ENCODE assay signal across 9 mouse cellular contexts in genomic region chr1:178449172-178449571, GRCm38 (mm10). TPM values are rescaled to one million over a fixed set of nuclear protein-coding genes. Genes with fewer than 3 reads are reported as not detected.
DNase-seq lines count a peak whose midpoint lies in the region; ATAC-seq and TF ChIP-seq lines count a peak whose summit lies in the region.
"Had no signal": no experiment of that assay in that cellular context is flagged by ENCODE, and none has a peak within 500 bp of the region (broad histone marks: within the 10 kb centered on the region; RNA-seq: fewer than 3 reads in every experiment).

No protein-coding gene starts in this region.

- DNase-seq in MEL (ENCODE audit: low read depth, low spot score) = peak; percentile 86
- peak; percentile 85 for DNase-seq in cerebellum, adult 18-20 months
- peak; percentile 76 for DNase-seq in forelimb bud, embryonic 11.5 days (ENCODE audit: low read depth, low spot score)
- peak; percentile 90 for DNase-seq in heart, postnatal 4 days
- peak; percentile 37 to 86 for DNase-seq in layer of hippocampus, adult 18-20 months (ENCODE audit: low spot score in 2 of 2)
- DNase-seq in lung, embryonic 14.5 days = peak; percentile 91
- peak; percentile 70 for DNase-seq in ovary, postnatal 14 days (ENCODE audit: low spot score)
- DNase-seq in thymus, postnatal 0 days (ENCODE audit: low spot score) = peak; percentile 64

- peak overlapping the region; percentile 45; the same call in 1 of the 2 replicates for H3K9ac ChIP-seq in MEL (ENCODE audit: control insufficient read depth, low read depth, low read length, poor library complexity, severe bottlenecking)
- no peak overlapping the region for H3K9ac ChIP-seq in lung, embryonic 14.5 days

- no peaks in the 10 kb centered on the region for H3K27me3 ChIP-seq in MEL (ENCODE audit: control insufficient read depth in 1 of 2, insufficient read depth in 2 of 2, low read length in 2 of 2)
- no peaks in the 10 kb centered on the region for H3K27me3 ChIP-seq in lung, embryonic 14.5 days (ENCODE audit: insufficient read depth, low read length)

- H3K4me1 ChIP-seq in MEL (ENCODE audit: control insufficient read depth in 1 of 2, insufficient read depth in 2 of 2, low read length in 2 of 2) = peaks cover 19 to 30% of the 10 kb centered on the region in 2 experiments
- no peaks in the 10 kb centered on the region for H3K4me1 ChIP-seq in lung, embryonic 14.5 days (ENCODE audit: insufficient read depth)

- peaks cover 0 to 28% of the 10 kb centered on the region in 2 experiments; a peak in 2 of 4 replicates for H3K36me3 ChIP-seq in MEL (ENCODE audit: control insufficient read depth in 1 of 2, insufficient read depth in 2 of 2, low read length in 2 of 2)
- no peaks in the 10 kb centered on the region for H3K36me3 ChIP-seq in lung, embryonic 14.5 days (ENCODE audit: insufficient read depth)

- no peaks in the 10 kb centered on the region for H3K79me2 ChIP-seq in MEL (ENCODE audit: control insufficient read depth, insufficient read depth, low read length, poor library complexity)

- H3K9me3 ChIP-seq in MEL (replicated peaks; ENCODE audit: insufficient read depth, low read length) = no peaks in the 10 kb centered on the region
- no peaks in the 10 kb centered on the region for H3K9me3 ChIP-seq in lung, embryonic 14.5 days (ENCODE audit: low read depth, low read length)

- no peak for TF ChIP-seq POLR2A in MEL (IDR thresholded peaks at IDR 0.05; ENCODE audit: control insufficient read depth in 1 of 2, insufficient read depth in 1 of 2, low read depth in 1 of 2, low read length in 2 of 2, poor library complexity in 1 of 2)

- TF ChIP-seq RAD21 in MEL (IDR thresholded peaks at IDR 0.05; ENCODE audit: low read depth, low read length) = peak; percentile 87

- TF ChIP-seq CTCF in MEL (IDR thresholded peaks at IDR 0.05 in 2 of 3, conservative IDR thresholded peaks at IDR 0.05 in 1 of 3; ENCODE audit: control insufficient read depth in 1 of 3, insufficient read depth in 1 of 3, low read depth in 2 of 3, low read length in 3 of 3, poor library complexity in 1 of 3, severe bottlenecking in 1 of 3) = peak; percentile 88 to 90 (median 90)
- TF ChIP-seq CTCF in lung, embryonic 14.5 days (IDR thresholded peaks at IDR 0.05; ENCODE audit: low read depth) = peak; percentile 96

- H3K4me3 ChIP-seq in MEL (ENCODE audit: control insufficient read depth in 1 of 2, insufficient read depth in 1 of 2, low read depth in 2 of 2, low read length in 2 of 2) = peak overlapping the region in 1 of 2 experiments; percentile 66; a peak in 2 of 4 replicates
- no peak overlapping the region for H3K4me3 ChIP-seq in lung, embryonic 14.5 days (ENCODE audit: low read depth, low read length)

- TF ChIP-seq EP300 in MEL (IDR thresholded peaks at IDR 0.05; ENCODE audit: low read depth in 1 of 2, low read length in 2 of 2) = 0 out of 4 replicates have a peak, but pooled peaks of 1 of the 2 experiments have one; percentile 28

- peak; percentile 82 for ATAC-seq in lung, embryonic 14.5 days (ENCODE audit: insufficient read depth)

- H3K27ac ChIP-seq in MEL (ENCODE audit: control insufficient read depth, low read depth, low read length) = no peak overlapping the region; the same call in 1 of the 2 replicates
- no peak overlapping the region for H3K27ac ChIP-seq in lung, embryonic 14.5 days (ENCODE audit: low read depth)
- H3K27ac ChIP-seq: macrophage had no signal

- 18% methylated on average over 3 of the region's 3 CpGs for WGBS in lung, embryonic 14.5 days

- no peak overlapping the region for H3K4me2 ChIP-seq in lung, embryonic 14.5 days

TF ChIP-seq in MEL, 35 proteins besides CTCF, POLR2A, EP300 and RAD21:
- no peak; the same call in 1 of the 2 replicates for TF ChIP-seq SIN3A (IDR thresholded peaks at IDR 0.05; ENCODE audit: low read length)
- no peak for TF ChIP-seq POLR2AphosphoS2 (IDR thresholded peaks at IDR 0.05; ENCODE audit: low read length)
- TF ChIP-seq HCFC1 (IDR thresholded peaks at IDR 0.05; ENCODE audit: low read depth, low read length) = 0 out of 2 replicates have a peak, but pooled peaks have one; percentile 23
- no peak for TF ChIP-seq ETS1 (IDR thresholded peaks at IDR 0.05; ENCODE audit: low read depth, low read length)
- TF ChIP-seq NRF1 (IDR thresholded peaks at IDR 0.05; ENCODE audit: insufficient read depth, low read depth, low read length, poor library complexity, severe bottlenecking) = no peak
- no peak for TF ChIP-seq ELF1 (IDR thresholded peaks at IDR 0.05; ENCODE audit: low read depth, low read length)
- TF ChIP-seq UBTF (IDR thresholded peaks at IDR 0.05; ENCODE audit: borderline replicate concordance, insufficient read depth, low read depth, low read length) = no peak
- no peak for TF ChIP-seq TAL1 (IDR thresholded peaks at IDR 0.05; ENCODE audit: low read length)
- TF ChIP-seq ZKSCAN1 (IDR thresholded peaks at IDR 0.05; ENCODE audit: low read depth, low read length) = no peak
- TF ChIP-seq MEF2A (IDR thresholded peaks at IDR 0.05; ENCODE audit: extremely low read depth, insufficient replicate concordance, low read depth, low read length, poor library complexity, severe bottlenecking) = no peak
- no peak for TF ChIP-seq KAT2A (conservative IDR thresholded peaks at IDR 0.05; ENCODE audit: low read depth, low read length)
- TF ChIP-seq ZNF384 (IDR thresholded peaks at IDR 0.05; ENCODE audit: low read depth, low read length) = no peak
- no peak for TF ChIP-seq TCF12 (IDR thresholded peaks at IDR 0.05; ENCODE audit: low read depth, low read length)
- 0 out of 2 replicates have a peak, but pooled peaks have one; percentile 22 for TF ChIP-seq JUND (IDR thresholded peaks at IDR 0.05; ENCODE audit: low read depth, low read length)
- no peak for TF ChIP-seq MYB (IDR thresholded peaks at IDR 0.05; ENCODE audit: low read depth, low read length)
- no peak for TF ChIP-seq ZMIZ1 (IDR thresholded peaks at IDR 0.05; ENCODE audit: low read depth, low read length)
- no peak for TF ChIP-seq NELFE (IDR thresholded peaks at IDR 0.05; ENCODE audit: low read depth, low read length)
- no peak for TF ChIP-seq MYC (IDR thresholded peaks at IDR 0.05; ENCODE audit: low read depth, low read length)
- 0 out of 2 replicates have a peak, but pooled peaks have one; percentile 18 for TF ChIP-seq TBP (IDR thresholded peaks at IDR 0.05; ENCODE audit: low read depth, low read length)
- TF ChIP-seq SMC3 (IDR thresholded peaks at IDR 0.05; ENCODE audit: low read depth, low read length) = peak; percentile 90
- TF ChIP-seq E2F4 (IDR thresholded peaks at IDR 0.05; ENCODE audit: borderline replicate concordance, low read depth, low read length) = no peak
- TF ChIP-seq MAX (IDR thresholded peaks at IDR 0.05; ENCODE audit: low read length) = no peak
- TF ChIP-seq GABPA (IDR thresholded peaks at IDR 0.05; ENCODE audit: low read depth, low read length) = no peak
- TF ChIP-seq ZC3H11A (IDR thresholded peaks at IDR 0.05; ENCODE audit: low read depth, low read length) = peak; percentile 75
- TF ChIP-seq USF1 (IDR thresholded peaks at IDR 0.05; ENCODE audit: low read depth, low read length) = no peak
- no peak for TF ChIP-seq CHD1 (IDR thresholded peaks at IDR 0.05; ENCODE audit: low read depth, low read length)
- no peak for TF ChIP-seq GATA1 (IDR thresholded peaks at IDR 0.05; ENCODE audit: low read depth, low read length)
- TF ChIP-seq MAZ (IDR thresholded peaks at IDR 0.05; ENCODE audit: low read depth, low read length) = no peak

RNA-seq across cellular contexts. Expression of gene Efcab2, which starts 43.3 kb away (rescaled TPM):
- 0.85 and 0.98 TPM in 2 replicates for total RNA-seq in MEL (2012; rRNA removed)
- polyA plus RNA-seq in MEL (2012; ENCODE audit: insufficient read depth in 1 of 2, insufficient read length in 2 of 2, low read depth in 1 of 2, low replicate concordance in 2 of 2, missing spikeins in 1 of 2) = 1 to 10 TPM in 1 of 2 experiments, not detected in 1; 3.2 TPM
- total RNA-seq in heart, postnatal 4 days (2021) = 10 to 100 TPM; 19.8 to 20.5 TPM
- 1 to 10 TPM; 9.6 to 10.0 TPM for total RNA-seq in layer of hippocampus, adult 18-20 months (2021)
- polyA plus RNA-seq in lung, embryonic 14.5 days (2014; fragmentation: Nextera tagmentation; extraction: Ambion mirVana) = 3.3 and 6.2 TPM in 2 replicates
- polyA plus RNA-seq in thymus, postnatal 0 days (2015; fragmentation: Nextera tagmentation; extraction: Ambion mirVana) = 6.3 and 7.2 TPM in 2 replicates
